ENCODE assay signal across 8 mouse cellular contexts in the genomic region with DNA sequence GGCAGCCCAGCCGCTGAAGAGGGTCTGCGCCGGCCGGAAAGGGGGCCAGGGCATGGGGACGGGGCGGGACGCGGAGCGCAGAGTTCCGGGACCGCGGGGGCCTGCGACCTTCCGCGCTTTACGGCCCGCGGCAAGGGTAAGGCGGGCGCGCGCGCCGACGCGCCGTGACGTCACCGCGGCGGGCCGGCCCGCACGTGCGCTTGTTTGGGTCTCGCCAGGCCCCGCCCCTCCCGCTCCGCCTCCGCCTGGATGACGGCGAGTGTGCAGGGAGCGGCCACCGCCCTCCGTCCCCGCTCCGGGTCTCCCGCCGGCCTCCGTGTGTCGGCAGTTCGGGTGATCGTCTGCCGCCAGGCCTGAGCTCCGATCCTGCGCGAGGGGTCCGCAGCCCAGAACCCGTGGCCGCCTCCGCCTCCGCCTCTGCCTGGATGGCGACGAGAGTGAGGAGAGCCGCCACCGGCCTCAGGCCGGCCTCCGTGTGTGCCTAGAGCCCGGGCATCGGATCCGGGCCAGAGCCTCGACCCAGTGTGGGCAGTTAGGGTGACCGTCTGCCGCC. TPM values are rescaled to one million over a fixed set of nuclear protein-coding genes. Genes with fewer than 3 reads are reported as not detected.
DNase-seq lines count a peak whose midpoint lies in the region; ATAC-seq lines count a peak whose summit lies in the region.
"Not testable (repeated sequence)": the region's sequence is repeated elsewhere in the genome, so short reads cannot be mapped to it uniquely, and the experiment has no call there.

No protein-coding gene starts in this region.

- peak overlapping the region; percentile 76 to 89 for H3K4me3 ChIP-seq in heart, embryonic 14.5 days (ENCODE audit: control insufficient read depth in 1 of 2, insufficient read depth in 1 of 2, low read depth in 1 of 2, low read length in 2 of 2)
- H3K4me3 ChIP-seq in liver, embryonic 13.5 days (replicated peaks) = peak overlapping the region; percentile 71
- H3K4me3 ChIP-seq in stomach, embryonic 16.5 days (replicated peaks; ENCODE audit: low read length) = peak overlapping the region; percentile 72

- 1% methylated on average over 60 of the region's 74 CpGs for WGBS in heart, embryonic 14.5 days
- WGBS in liver, embryonic 13.5 days (ENCODE audit: insufficient replicate concordance) = under 1% methylated on average over 74 of the region's 74 CpGs
- under 1% methylated on average over 74 of the region's 74 CpGs for whole genome bisulfite sequencing in stomach, embryonic 16.5 days

- not testable (repeated sequence) for H3K27me3 ChIP-seq in heart, embryonic 14.5 days (ENCODE audit: control insufficient read depth, insufficient read depth, low read length); liver, embryonic 13.5 days; stomach, embryonic 16.5 days (ENCODE audit: control insufficient read depth, insufficient read depth, low read length)

- not testable (repeated sequence) for H3K4me1 ChIP-seq in heart, embryonic 14.5 days (ENCODE audit: control insufficient read depth in 2 of 2, insufficient read depth in 2 of 2, low read length in 2 of 2); stomach, embryonic 16.5 days (ENCODE audit: control insufficient read depth, insufficient read depth, low read length)
- peaks cover 28% of the 10 kb centered on the region for H3K4me1 ChIP-seq in liver, embryonic 13.5 days (replicated peaks)

- not testable (repeated sequence) for H3K9me3 ChIP-seq in heart, embryonic 14.5 days (ENCODE audit: control insufficient read depth, low read length); liver, embryonic 13.5 days (replicated peaks); stomach, embryonic 16.5 days (replicated peaks; ENCODE audit: control insufficient read depth, low read length)

- not testable (repeated sequence) for H3K36me3 ChIP-seq in heart, embryonic 14.5 days (ENCODE audit: control insufficient read depth, insufficient read depth, low read length); liver, embryonic 13.5 days; stomach, embryonic 16.5 days (ENCODE audit: control insufficient read depth, insufficient read depth, low read length)

- H3K4me2 ChIP-seq in heart, embryonic 14.5 days (ENCODE audit: low read length) = peak overlapping the region; percentile 90
- H3K4me2 ChIP-seq in liver, embryonic 13.5 days = peak overlapping the region; percentile 96
- peak overlapping the region; percentile 92 for H3K4me2 ChIP-seq in stomach, embryonic 16.5 days (ENCODE audit: low read depth, low read length)

- peak overlapping the region; percentile 81 for H3K9ac ChIP-seq in heart, embryonic 14.5 days (ENCODE audit: low read length)
- H3K9ac ChIP-seq in liver, embryonic 13.5 days = peak overlapping the region; percentile 77
- peak overlapping the region; percentile 85 for H3K9ac ChIP-seq in stomach, embryonic 16.5 days (ENCODE audit: low read length)

- ATAC-seq in erythroid progenitor cell, adult 5-6 weeks (replicated peaks; ENCODE audit: low FRiP score, poor library complexity, severe bottlenecking) = peak; percentile 98
- peak; percentile 94 for ATAC-seq in heart, embryonic 14.5 days (ENCODE audit: insufficient number of reproducible peaks, insufficient read depth, low FRiP score, low read depth)
- ATAC-seq in liver, embryonic 13.5 days (ENCODE audit: low read depth) = peak; percentile 90
- peak; percentile 94 for ATAC-seq in stomach, embryonic 16.5 days (ENCODE audit: insufficient read depth, low FRiP score)

- DNase-seq in CD4-positive helper T cell, adult 2 months (ENCODE audit: low read depth, low spot score) = peak; percentile 94
- peak; percentile 72 for DNase-seq in brain, embryonic 18.5 days (ENCODE audit: low read depth, low spot score)
- DNase-seq in kidney, postnatal 14 days = peak; percentile 98
- DNase-seq in liver, embryonic 13.5 days = peak; percentile 92
- peak; percentile 92 for DNase-seq in neural tube, embryonic 10.5 days (ENCODE audit: extremely low spot score, low spot score)

- H3K27ac ChIP-seq in heart, embryonic 14.5 days (replicated peaks in 1 of 2; ENCODE audit: control insufficient read depth in 1 of 2, insufficient read depth in 1 of 2, low read depth in 2 of 2, low read length in 2 of 2) = peak overlapping the region; percentile 36 to 66; a peak in 3 of 4 replicates
- not testable (repeated sequence) for H3K27ac ChIP-seq in liver, embryonic 13.5 days; stomach, embryonic 16.5 days (ENCODE audit: low read length)

RNA-seq across cellular contexts. Expression of a gene that starts 51.1 kb away (rescaled TPM):
- 6.8 and 9.6 TPM in 2 replicates for total RNA-seq in erythroid progenitor cell, adult 5-6 weeks (2015; ENCODE audit: low replicate concordance)
- total RNA-seq in erythroid progenitor cell, adult 5-6 weeks (2017; ENCODE audit: low replicate concordance) = 8.1 and 11.0 TPM in 2 replicates
- 9.3 and 9.8 TPM in 2 replicates for polyA plus RNA-seq in heart, embryonic 14.5 days (2014; fragmentation: Nextera tagmentation; extraction: Ambion mirVana)
- polyA plus RNA-seq in liver, embryonic 13.5 days (2015; fragmentation: Nextera tagmentation; extraction: Ambion mirVana) = 2.9 and 3.9 TPM in 2 replicates
- 9.7 and 10.8 TPM in 2 replicates for polyA plus RNA-seq in stomach, embryonic 16.5 days (2015; fragmentation: Nextera tagmentation; extraction: Ambion mirVana)

RNA-seq across cellular contexts. Expression of a gene that starts 53.3 kb away (rescaled TPM):
- not detected in 2 replicates for total RNA-seq in erythroid progenitor cell, adult 5-6 weeks (2015; ENCODE audit: low replicate concordance)
- not detected in 2 replicates for total RNA-seq in erythroid progenitor cell, adult 5-6 weeks (2017; ENCODE audit: low replicate concordance)
- not detected in 2 replicates for polyA plus RNA-seq in heart, embryonic 14.5 days (2014; fragmentation: Nextera tagmentation; extraction: Ambion mirVana)
- not detected in 2 replicates for polyA plus RNA-seq in liver, embryonic 13.5 days (2015; fragmentation: Nextera tagmentation; extraction: Ambion mirVana)
- polyA plus RNA-seq in stomach, embryonic 16.5 days (2015; fragmentation: Nextera tagmentation; extraction: Ambion mirVana) = not detected in 2 replicates
